Mouse (Mus musculus) kidney, adult 8-10 months (tissue): ENCODE results near the gene Ppp2r1b.

ENCODE experiments used
- DNase-seq, 2 experiments: peaks; one replicate each; pipeline ENCODE4 v3.0.0; 2022

Gene Ppp2r1b

GRCm38 (mm10) chr9:50873210-50873609 lies 28.1 kb downstream of the Ppp2r1b start:
- no peak for DNase-seq

- peak; percentile 65 to 77 for DNase-seq
Measured at GRCm38 (mm10) chr9:50874031-50874430, 28.9 kb downstream of the Ppp2r1b start.

GRCm38 (mm10) chr9:50875470-50875869 lies 30.4 kb downstream of the Ppp2r1b start:
- DNase-seq, result no peak

- DNase-seq, result peak; percentile 88 to 90
Measured at GRCm38 (mm10) chr9:50876287-50876686, 31.2 kb downstream of the Ppp2r1b start.

- no peak for DNase-seq
Measured at GRCm38 (mm10) chr9:50877431-50877830, 32.3 kb downstream of the Ppp2r1b start.

GRCm38 (mm10) chr9:50882183-50882582 lies 37.1 kb downstream of the Ppp2r1b start:
- no peak for DNase-seq

GRCm38 (mm10) chr9:50884093-50884492 lies 39.0 kb downstream of the Ppp2r1b start:
- no peak for DNase-seq

- peak; percentile 86 to 91 for DNase-seq
Measured at GRCm38 (mm10) chr9:50884741-50885599, 39.9 kb downstream of the Ppp2r1b start.

- DNase-seq, result peak; percentile 35 to 49
Measured at GRCm38 (mm10) chr9:50885600-50885987, 40.5 kb downstream of the Ppp2r1b start.

GRCm38 (mm10) chr9:50886870-50887269 lies 41.8 kb downstream of the Ppp2r1b start:
- no peak for DNase-seq

DNA sequence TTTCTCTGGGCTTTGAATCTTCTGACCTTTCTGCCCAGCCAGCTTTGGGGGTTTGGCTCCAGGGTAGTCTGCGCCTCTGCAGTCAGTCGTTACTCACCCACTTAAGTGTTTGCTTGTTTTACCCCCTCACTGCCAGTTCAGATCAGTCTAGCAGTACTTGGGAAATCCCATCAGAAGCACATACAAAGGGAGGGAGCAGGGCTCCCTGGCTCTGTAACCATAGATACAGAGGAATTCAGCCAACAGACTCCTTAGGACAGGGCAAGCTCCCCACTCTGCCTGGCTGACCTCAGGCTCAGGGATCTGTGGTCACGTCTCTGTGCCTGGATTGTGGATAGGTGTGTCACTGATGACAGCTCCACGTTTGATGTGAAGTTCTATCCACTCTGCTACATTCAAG lies 42.2 kb downstream of the Ppp2r1b start:
- no peak for DNase-seq

GRCm38 (mm10) chr9:50889211-50889610 lies 44.1 kb downstream of the Ppp2r1b start:
- no peak for DNase-seq

GRCm38 (mm10) chr9:50889964-50890363 lies 44.9 kb downstream of the Ppp2r1b start:
- DNase-seq, result no peak

- DNase-seq, result no peak
Measured at GRCm38 (mm10) chr9:50890494-50891090, 45.5 kb downstream of the Ppp2r1b start.

- DNase-seq, result no peak
Measured at GRCm38 (mm10) chr9:50893665-50894064, 48.6 kb downstream of the Ppp2r1b start.

DNA sequence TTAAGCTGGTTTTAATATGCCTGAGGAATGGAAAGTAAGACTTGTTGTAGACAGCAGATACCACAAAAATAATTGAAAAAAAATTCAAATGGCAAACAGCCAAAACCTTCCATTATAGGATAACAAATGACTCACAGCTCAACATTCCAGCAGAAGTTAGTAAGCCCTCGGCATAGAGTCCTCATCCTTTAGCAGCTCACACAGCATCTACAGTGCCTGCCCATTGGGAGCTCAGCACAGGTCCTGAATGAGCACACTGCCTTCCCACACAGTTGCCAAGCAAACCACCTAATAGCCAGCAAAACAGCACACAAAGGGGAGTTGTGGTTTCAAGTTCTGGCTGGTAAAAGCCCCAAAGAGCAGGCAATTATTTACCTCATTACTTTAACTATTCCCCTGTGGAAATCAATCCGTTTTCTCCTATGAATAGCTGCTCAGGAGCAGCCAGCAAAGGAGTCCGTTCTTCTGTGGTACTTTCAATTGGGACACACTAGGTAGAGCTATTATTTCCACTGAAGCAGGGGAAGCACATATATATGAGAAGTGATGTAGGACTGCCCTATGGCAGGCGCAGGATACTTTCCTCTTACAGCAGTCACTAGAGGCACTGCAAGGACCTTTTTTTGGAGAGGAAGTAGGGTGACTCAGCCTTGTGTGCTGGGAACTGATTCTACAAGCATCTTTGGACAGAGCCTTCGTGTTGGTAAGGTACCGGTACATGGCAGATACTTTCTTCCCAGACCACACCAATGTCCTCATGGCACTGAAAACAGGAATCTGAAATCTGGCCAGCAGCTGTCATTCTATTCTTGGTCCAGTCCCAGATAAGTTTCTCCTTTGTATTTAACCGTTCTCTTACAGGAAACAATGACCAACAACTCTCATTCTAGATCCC lies 55.2 kb downstream of the Ppp2r1b start:
- no peak for DNase-seq

GRCm38 (mm10) chr9:50904196-50904847 lies 59.2 kb downstream of the Ppp2r1b start:
- DNase-seq, result no peak

- DNase-seq, result no peak
Measured at GRCm38 (mm10) chr9:50905321-50905720, 60.2 kb downstream of the Ppp2r1b start.

GRCm38 (mm10) chr9:50911861-50912515 lies 66.9 kb downstream of the Ppp2r1b start:
- DNase-seq, result no peak

DNA sequence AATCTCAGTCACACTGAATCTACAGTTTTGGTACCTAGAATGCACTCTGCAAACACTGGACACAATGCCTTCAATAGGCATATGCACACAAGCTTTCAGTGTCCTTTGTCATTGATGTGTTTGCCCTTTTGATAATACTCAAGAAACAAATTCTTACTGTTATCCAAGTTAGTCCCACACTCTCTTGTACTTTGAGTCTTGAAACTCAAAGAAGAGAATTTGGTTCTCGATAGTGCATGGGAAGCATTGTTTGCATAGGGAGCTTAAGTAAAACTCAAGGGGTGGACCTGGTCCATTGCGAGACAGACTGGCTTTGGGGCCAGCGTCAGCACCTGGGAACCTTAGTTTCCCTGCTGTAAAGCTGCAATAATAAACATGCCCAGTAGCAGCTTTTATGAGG lies 73.0 kb downstream of the Ppp2r1b start:
- no peak for DNase-seq

GRCm38 (mm10) chr9:50919554-50919953 lies 74.5 kb downstream of the Ppp2r1b start:
- DNase-seq, result no peak
